Mouse (Mus musculus) adrenal gland, postnatal 36 days (tissue): ENCODE data around the gene Glb1l3. TPM values are rescaled to one million over a fixed set of nuclear protein-coding genes. Genes with fewer than 3 reads are reported as not detected.
A peak's percentile ranks its signal among the peaks of the same experiment; 100 is the strongest.
"Not testable (repeated sequence)": the region's sequence is repeated elsewhere in the genome, so short reads cannot be mapped to it uniquely, and the experiment has no call there.

Experiments used
- DNase-seq, 2 experiments: peaks; one replicate each; pipeline ENCODE4 v3.0.0; 2021; ENCODE audit warnings: mixed read lengths in 1 of 2
- long read RNA-seq, 2 experiments: library from polyadenylated mRNA; stranded (forward); transcript quantifications; one replicate each; pipeline ENCODE4 v2.0.0; 2021; ENCODE audit warnings: borderline sequencing depth in 2 of 2
- total RNA-seq, 2 experiments: library from RNA; stranded (reverse); gene quantifications; 2 replicates each; pipeline ENCODE4 v1.2.3; 2021

Gene Glb1l3
- 1 to 10 TPM in 1 of 2 experiments, under 1 TPM in 1; 0.56 to 1.0 TPM for total RNA-seq
- long read RNA-seq, experiment 1, partial matches to known transcripts: 1 of 2 reads
- long read RNA-seq, experiment 1, other reads (novel, unspliced or antisense): 0 of 2 reads
- long read RNA-seq, experiment 2: 0 reads

- DNase-seq: peak; percentile 29 to 31
Observed at GRCm38 (mm10) chr9:26860751-26861150, at the start of gene Glb1l3. TSS of gene Glb1l3 (minus strand) at chr9:26860890.

DNA sequence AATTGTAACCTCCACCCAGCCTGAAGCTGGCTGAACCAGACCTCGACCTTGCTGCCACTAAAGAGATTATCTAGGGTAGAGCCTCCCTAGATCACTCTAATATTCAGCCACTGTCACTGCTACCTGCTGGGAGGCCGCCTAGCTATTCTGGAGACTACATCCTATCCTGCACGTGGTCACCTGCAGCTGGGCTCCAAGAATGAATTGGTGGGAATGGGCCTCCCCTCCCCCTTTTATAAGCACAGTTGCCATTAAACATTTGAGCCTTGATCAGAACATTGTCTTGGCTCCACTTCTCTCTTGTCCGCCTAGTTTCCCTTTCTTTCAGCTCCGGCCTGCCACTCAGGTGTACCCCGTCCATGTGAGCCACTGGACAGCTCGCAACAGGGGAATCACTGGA, 9.2 kb upstream of the Glb1l3 start:
- not testable (repeated sequence) for DNase-seq

DNA sequence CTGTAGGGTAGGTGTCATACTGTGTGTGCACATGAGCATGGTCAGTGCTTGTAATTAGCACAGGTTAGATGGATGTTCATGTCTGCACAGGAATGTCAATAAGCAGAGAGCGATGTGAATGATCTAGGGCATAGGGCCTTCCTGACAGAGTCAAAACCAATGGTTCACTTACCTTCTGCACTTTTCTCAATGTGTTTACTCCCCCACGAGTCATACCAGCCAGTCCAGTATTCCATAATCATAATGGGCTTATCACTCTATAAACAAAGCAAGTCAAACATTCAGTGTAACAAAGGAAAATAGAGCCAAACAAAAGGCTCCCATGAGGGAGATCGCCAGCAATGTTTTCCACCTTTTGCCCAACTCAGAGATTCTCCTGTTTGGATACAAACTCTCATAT, 29.6 kb downstream of the Glb1l3 start:
- no peak for DNase-seq

- no peak for DNase-seq
Observed at GRCm38 (mm10) chr9:26819942-26820341, 40.7 kb downstream of the Glb1l3 start.

GRCm38 (mm10) chr9:26808735-26809134, 52.0 kb downstream of the Glb1l3 start:
- DNase-seq: no peak

DNA sequence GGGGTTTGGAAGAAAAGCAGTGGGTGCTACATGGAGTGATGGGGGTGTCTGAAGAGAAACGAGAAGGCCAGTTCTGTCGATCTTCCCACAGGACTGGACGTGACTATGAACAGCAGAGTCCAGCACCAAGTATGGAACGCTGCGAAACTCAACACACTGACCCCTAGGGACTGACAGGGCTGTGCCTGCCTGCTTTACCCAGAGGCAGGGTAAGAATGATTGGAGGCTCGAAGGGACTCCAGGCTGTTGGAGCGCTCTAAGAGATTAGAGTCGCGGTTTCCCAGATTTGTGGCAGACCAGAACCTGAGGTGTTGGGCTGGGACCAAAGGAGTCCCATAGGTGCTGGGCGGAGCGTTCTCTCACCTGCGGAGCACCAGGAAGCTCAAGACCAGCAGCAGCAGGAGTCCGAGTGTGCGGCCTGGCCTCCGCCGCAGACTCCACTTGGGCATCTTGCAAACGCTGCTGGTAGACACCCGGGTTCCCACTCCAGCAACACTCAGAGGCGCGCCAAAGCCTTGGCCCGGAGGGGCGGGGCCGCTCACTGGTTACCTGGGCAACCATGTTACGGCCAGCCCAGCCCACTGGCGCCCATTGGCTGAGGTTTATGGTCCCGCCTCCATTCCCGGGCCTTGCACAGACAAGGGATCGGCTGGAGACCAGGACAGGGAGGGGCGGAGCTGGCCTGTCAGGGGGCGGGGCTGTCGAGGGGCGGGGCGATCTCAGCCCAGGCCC, 54.6 kb downstream of the Glb1l3 start, which contains the start of gene Glb1l2:
TSS of gene Glb1l2 (minus strand) at position 534 of the 732 bp plus-strand sequence.
- DNase-seq: peak; percentile 95 to 96

- no peak for DNase-seq
Observed at GRCm38 (mm10) chr9:26804321-26804720, 56.4 kb downstream of the Glb1l3 start.

DNA sequence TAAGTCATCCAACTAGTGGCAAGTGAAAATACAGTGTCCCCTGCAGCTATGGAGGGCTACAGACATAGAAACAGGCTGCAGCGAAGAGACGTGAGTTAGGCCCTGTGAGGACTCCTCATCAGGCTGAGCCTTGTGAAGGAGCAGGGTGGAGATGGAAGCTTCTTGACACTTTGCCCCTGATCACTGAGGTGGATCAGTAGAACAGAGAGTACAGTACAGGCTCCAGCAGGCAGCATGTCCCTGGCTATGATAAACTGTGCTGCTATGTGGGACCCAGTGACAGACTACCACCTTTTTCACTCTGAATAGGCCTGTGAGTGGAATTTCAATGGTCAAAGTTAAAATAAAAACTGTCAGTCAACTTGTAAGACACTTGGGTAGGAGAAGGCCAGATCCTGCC, 60.3 kb downstream of the Glb1l3 start:
- DNase-seq: no peak

- no peak for DNase-seq
Observed at GRCm38 (mm10) chr9:26798731-26799130, 62.0 kb downstream of the Glb1l3 start.

DNA sequence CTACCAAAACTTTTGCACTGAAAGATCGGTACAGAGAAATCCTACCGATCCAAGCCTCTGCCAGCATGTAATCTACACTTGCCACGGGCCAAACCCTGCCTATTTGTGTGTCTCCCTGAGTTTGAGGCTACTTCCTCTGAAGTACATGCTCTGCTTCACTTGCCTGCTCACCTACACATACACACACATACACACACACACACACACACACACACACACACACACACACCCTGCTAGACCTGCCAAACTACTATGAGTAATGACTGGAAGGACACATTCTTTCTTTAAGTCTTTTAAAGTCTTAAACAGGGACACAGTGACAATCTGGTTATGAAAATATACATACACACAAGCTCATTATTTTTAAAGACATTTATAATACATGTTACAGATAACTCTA, 62.5 kb downstream of the Glb1l3 start:
- DNase-seq: no peak

DNA sequence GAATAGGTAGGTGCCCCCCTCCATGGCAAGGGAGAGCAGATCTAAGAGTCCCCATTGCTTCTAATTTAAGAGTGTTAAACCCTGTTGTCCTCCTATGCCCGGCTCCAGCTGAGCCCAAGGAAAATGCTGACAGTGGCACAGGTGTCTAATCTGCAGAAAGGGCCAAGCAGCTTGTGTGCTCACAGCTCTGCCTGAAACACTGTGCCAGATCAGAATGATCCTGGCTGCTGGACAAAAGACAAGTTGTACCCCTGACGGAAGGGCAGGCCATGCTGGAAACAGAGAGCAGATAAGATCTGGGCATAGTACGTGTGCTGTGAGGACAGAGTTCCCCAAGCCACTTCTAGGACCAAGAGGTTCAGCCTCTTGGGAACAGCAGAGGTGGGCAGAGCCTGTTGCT, 67.9 kb downstream of the Glb1l3 start:
- no peak for DNase-seq

- DNase-seq: no peak
Observed at GRCm38 (mm10) chr9:26783414-26783975, 77.2 kb downstream of the Glb1l3 start.

- no peak for DNase-seq
Observed at GRCm38 (mm10) chr9:26778421-26778820, 82.3 kb downstream of the Glb1l3 start.

DNA sequence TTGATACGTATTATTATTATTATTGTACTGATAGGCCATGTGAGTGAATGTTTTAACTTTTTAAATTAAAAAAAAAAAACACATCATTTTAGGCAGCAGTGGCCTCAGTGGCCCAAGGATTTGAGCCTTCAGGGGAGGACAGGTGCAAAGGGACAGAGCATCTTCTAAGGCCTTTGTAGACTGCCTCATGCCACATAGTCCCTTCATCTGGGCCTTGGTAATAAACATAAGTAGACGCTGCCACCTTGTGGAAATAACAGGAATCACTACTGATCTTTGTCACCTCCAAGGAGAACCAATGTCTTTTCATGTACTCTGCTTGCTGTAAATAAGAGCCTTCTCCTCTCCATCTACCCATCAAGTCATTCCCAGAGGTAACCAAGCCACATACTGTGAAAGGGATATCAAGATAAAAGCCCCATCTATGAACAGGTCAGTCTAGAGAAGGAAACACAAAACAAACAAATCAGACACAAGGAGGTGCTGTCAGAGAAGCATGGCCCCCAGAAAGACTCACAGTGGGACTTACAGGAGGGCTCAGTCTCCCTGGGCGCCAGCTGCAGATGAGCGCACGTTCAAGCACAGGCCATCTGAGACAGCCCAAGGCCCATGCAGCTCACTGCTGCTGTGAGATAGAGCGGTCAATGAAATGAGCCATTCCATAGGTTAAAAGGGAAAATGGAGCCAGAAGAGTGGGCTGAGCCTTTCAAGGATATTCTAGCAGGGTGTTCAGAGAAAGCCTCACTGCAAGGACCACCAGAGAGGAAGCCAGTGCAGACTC, 84.4 kb downstream of the Glb1l3 start:
- peak in 1 of 2 experiments; percentile 53 for DNase-seq

GRCm38 (mm10) chr9:26775700-26776099, 85.0 kb downstream of the Glb1l3 start:
- no peak for DNase-seq

DNA sequence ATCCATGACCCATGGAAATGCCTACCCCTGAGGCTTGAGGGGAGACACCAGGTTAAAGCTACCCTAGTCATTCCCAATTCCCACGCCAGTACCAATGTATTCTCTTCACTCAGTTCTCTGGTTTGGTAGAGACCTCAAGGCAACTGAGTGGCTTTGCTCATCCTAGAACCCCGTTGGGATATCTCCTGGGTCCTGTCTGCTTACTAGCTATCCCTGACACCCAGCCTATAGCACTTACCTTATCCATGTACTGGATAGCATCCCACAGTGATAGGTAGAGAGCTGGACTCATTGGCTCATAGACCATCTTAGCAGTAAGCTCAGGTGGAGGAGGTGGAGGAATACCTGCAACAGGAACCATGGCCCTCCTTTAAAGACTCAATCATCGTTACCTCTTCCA, 92.5 kb downstream of the Glb1l3 start:
- no peak for DNase-seq

Other genes with a start within 250 kb of the Glb1l3 start
- under 1 TPM; 0.69 to 0.73 TPM for gene B3gat1, start 127.2 kb downstream of the Glb1l3 start, total RNA-seq
- gene Glb1l2, start 54.4 kb downstream of the Glb1l3 start, total RNA-seq: 1 to 10 TPM; 4.0 to 9.9 TPM
- gene Gm1110, start 62.2 kb upstream of the Glb1l3 start, total RNA-seq: not detected
- 10 to 100 TPM; 61.9 to 80.1 TPM for gene Acad8, start 138.7 kb upstream of the Glb1l3 start, total RNA-seq
- gene Thyn1, start 138.8 kb upstream of the Glb1l3 start, total RNA-seq: 10 to 100 TPM; 40.7 to 45.8 TPM
- gene Vps26b, start 169.2 kb upstream of the Glb1l3 start, total RNA-seq: 10 to 100 TPM; 35.8 to 41.2 TPM
- 10 to 100 TPM; 14.1 to 14.5 TPM for gene Ncapd3, start 169.3 kb upstream of the Glb1l3 start, total RNA-seq